Mouse (Mus musculus) olfactory bulb, adult 2 months (tissue): ENCODE measurements around the gene Magt1. TPM values are rescaled to one million over a fixed set of nuclear protein-coding genes. Genes with fewer than 3 reads are reported as not detected.
A peak's percentile ranks its signal among the peaks of the same experiment; 100 is the strongest.
"Not testable (repeated sequence)": the region's sequence is repeated elsewhere in the genome, so short reads cannot be mapped to it uniquely, and the experiment has no call there.

Experiments used
- H3K27ac ChIP-seq: fragments of 200-500 bp; 2 replicates; pipeline ENCODE4 v1.5.1; 2012; ENCODE audit warnings: low read depth, low read length; ENCODE audit not compliant: insufficient read depth
- H3K4me1 ChIP-seq: fragments of 200-500 bp; 2 replicates; pipeline ENCODE4 v1.6.1; 2012; ENCODE audit warnings: low read length; ENCODE audit not compliant: control insufficient read depth, insufficient read depth
- H3K4me3 ChIP-seq: fragments of 200-500 bp; 2 replicates; pipeline ENCODE4 v1.5.1; 2012; ENCODE audit warnings: mild to moderate bottlenecking, low read depth, low read length, moderate library complexity; ENCODE audit not compliant: insufficient read depth
- CTCF ChIP-seq: fragments of 200-500 bp; IDR thresholded peaks from 2 replicates; pipeline ENCODE4 v1.5.1; 2012; ENCODE audit warnings: low read depth, mild to moderate bottlenecking, low read length, moderate library complexity; ENCODE audit not compliant: insufficient read depth
- POLR2A ChIP-seq: fragments of 200-500 bp; IDR thresholded peaks from 2 replicates; pipeline ENCODE4 v1.6.1; 2012; ENCODE audit warnings: mild to moderate bottlenecking, low read depth, low read length, moderate library complexity; ENCODE audit not compliant: insufficient read depth
- WGBS: fragments of 180-500 bp; shearing (Covaris S2); methylation state at CpG from one replicate; pipeline ENCODE4 v1.1.7; 2018; 5-methylcytosine and 5-hydroxymethylcytosine counted together
- polyA plus RNA-seq: library from polyadenylated mRNA; stranded (reverse); fragments of >200 nt; gene quantifications from 2 replicates; pipeline ENCODE4 v1.2.4, GENCODE M21; 2012; ENCODE audit warnings: low replicate concordance; ENCODE audit not compliant: missing spikeins, insufficient read depth, insufficient read length

Magt1 gene
- polyA plus RNA-seq, 1 experiment: not detected

GRCm38 (mm10) chrX:106010762-106011161, 944 bp downstream of the Magt1 start:
- H3K27ac ChIP-seq: no peak overlapping the region
- 8% methylated on average over 3 of the region's 3 CpGs for WGBS
- H3K4me3 ChIP-seq: 0 out of 2 replicates have a peak overlapping the region, but pooled peaks have one; percentile 98
- TF ChIP-seq POLR2A: no peak
- no peak for TF ChIP-seq CTCF
- no peaks in the 10 kb centered on the region for H3K4me1 ChIP-seq

- TF ChIP-seq CTCF (no peak), POLR2A (no peak)
- Histone ChIP-seq H3K27ac (no peak overlapping the region), H3K4me1 (no peaks in the 10 kb centered on the region), H3K4me3 (no peak overlapping the region)
- WGBS: 83% methylated on average over 1 of the region's 1 CpGs
Measured at GRCm38 (mm10) chrX:106001605-106002004, 10.1 kb downstream of the Magt1 start.

- WGBS: 83% methylated on average over 14 of the region's 14 CpGs
- not testable (repeated sequence) for H3K27ac ChIP-seq, H3K4me1 ChIP-seq, H3K4me3 ChIP-seq
Measured at GRCm38 (mm10) chrX:105957091-105957490, 54.6 kb downstream of the Magt1 start.

- no peak overlapping the region for H3K27ac ChIP-seq
- TF ChIP-seq POLR2A (no peak), CTCF (no peak)
- H3K4me1 ChIP-seq: no peaks in the 10 kb centered on the region
- no peak overlapping the region for H3K4me3 ChIP-seq
- WGBS: 85% methylated on average over 2 of the region's 2 CpGs
Measured at GRCm38 (mm10) chrX:105953999-105954398, 57.7 kb downstream of the Magt1 start.

- no peak overlapping the region for H3K27ac ChIP-seq
- TF ChIP-seq CTCF: no peak
- WGBS: 56% methylated on average over 1 of the region's 1 CpGs
- no peaks in the 10 kb centered on the region for H3K4me1 ChIP-seq
- no peak overlapping the region for H3K4me3 ChIP-seq
Measured at GRCm38 (mm10) chrX:105946357-105946756, 65.3 kb downstream of the Magt1 start.

- H3K27ac ChIP-seq: no peak overlapping the region
- no peak for TF ChIP-seq POLR2A
- no peak for TF ChIP-seq CTCF
- WGBS: 88% methylated on average over 7 of the region's 7 CpGs
- no peak overlapping the region for H3K4me3 ChIP-seq
- no peaks in the 10 kb centered on the region for H3K4me1 ChIP-seq
Measured at GRCm38 (mm10) chrX:105939245-105939644, 72.5 kb downstream of the Magt1 start.

GRCm38 (mm10) chrX:105937736-105938135, 74.0 kb downstream of the Magt1 start:
- WGBS: 79% methylated on average over 2 of the region's 2 CpGs
- TF ChIP-seq CTCF (no peak), POLR2A (no peak)
- Histone ChIP-seq H3K27ac (no peak overlapping the region), H3K4me3 (no peak overlapping the region), H3K4me1 (no peaks in the 10 kb centered on the region)

GRCm38 (mm10) chrX:105934341-105934740, 77.4 kb downstream of the Magt1 start:
- Histone ChIP-seq H3K27ac (no peak overlapping the region), H3K4me1 (no peaks in the 10 kb centered on the region), H3K4me3 (no peak overlapping the region)
- 44% methylated on average over 5 of the region's 5 CpGs for WGBS
- TF ChIP-seq POLR2A: no peak

- Histone ChIP-seq H3K4me1 (peaks cover 5% of the 10 kb centered on the region; the same call in 1 of the 2 replicates), H3K27ac (peak overlapping the region; percentile 61), H3K4me3 (peak overlapping the region; percentile 62)
- no peak for TF ChIP-seq POLR2A
- TF ChIP-seq CTCF: no peak
- 33% methylated on average over 8 of the region's 8 CpGs for WGBS
Measured at GRCm38 (mm10) chrX:105929478-105930038, 82.1 kb downstream of the Magt1 start.
